In the genomic region with DNA sequence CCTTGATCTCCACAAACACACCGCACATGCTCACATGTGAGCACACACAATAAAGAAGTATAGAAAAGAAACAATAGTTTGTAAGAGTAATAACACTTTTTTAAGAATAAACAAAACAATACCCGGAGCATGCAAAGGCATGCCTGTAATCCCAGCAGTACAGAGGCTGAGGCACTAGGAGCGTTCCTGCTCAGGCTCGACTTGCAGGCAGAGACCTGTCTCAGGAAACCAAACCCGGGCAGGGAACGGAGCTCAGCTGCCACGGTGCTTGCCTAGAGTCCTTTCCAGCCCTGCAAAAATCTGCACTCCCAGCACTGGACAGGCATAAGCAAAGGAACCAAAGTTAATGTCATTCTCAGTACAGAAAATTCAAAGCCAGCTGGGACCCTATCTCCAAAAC, we compare ENCODE assay signal across 24 mouse cellular contexts. TPM values are rescaled to one million over a fixed set of nuclear protein-coding genes. Genes with fewer than 3 reads are reported as not detected.
DNase-seq lines count a peak whose midpoint lies in the region; ATAC-seq and TF ChIP-seq lines count a peak whose summit lies in the region.
"Had no signal": no experiment of that assay in that cellular context is flagged by ENCODE, and none has a peak within 500 bp of the region (broad histone marks: within the 10 kb centered on the region; RNA-seq: fewer than 3 reads in every experiment).

No protein-coding gene starts in this region.

- TF ChIP-seq CTCF in stomach, postnatal 0 days (IDR thresholded peaks at IDR 0.05; ENCODE audit: low read depth), result no peak

- H3K9ac ChIP-seq in stomach, embryonic 16.5 days (ENCODE audit: low read length), result no peak overlapping the region
- no peak overlapping the region for H3K9ac ChIP-seq in stomach, postnatal 0 days (ENCODE audit: low read length)
- H3K9ac ChIP-seq in ES-E14 (ENCODE audit: insufficient read depth, low read depth, low read length, poor library complexity, severe bottlenecking), result peak overlapping the region; percentile 54; the same call in 1 of the 2 replicates
- no peak overlapping the region for H3K9ac ChIP-seq in embryonic facial prominence, embryonic 14.5 days (ENCODE audit: low read depth, low read length)
- no peak overlapping the region for H3K9ac ChIP-seq in hindbrain, embryonic 11.5 days (ENCODE audit: low read depth, low read length)
- H3K9ac ChIP-seq: forebrain, embryonic 13.5 days; forebrain, postnatal 0 days; heart, embryonic 13.5 days; hindbrain, embryonic 12.5 days had no signal

- in situ Hi-C loops in ES-E14 (cut with MboI; ENCODE audit: low sequenced_read_pairs in 2 of 2, unreplicated experiment in 2 of 2), result no loop called here

- no peak for DNase-seq in stomach, postnatal 0 days (ENCODE audit: low spot score)
- no peak for DNase-seq in ES-E14 (ENCODE audit: low read depth, low spot score)
- peak; percentile 78 for DNase-seq in embryonic facial prominence, embryonic 14.5 days (ENCODE audit: low spot score)
- DNase-seq in urinary bladder, postnatal 14 days (ENCODE audit: low spot score), result peak; percentile 73
- no peak for DNase-seq in left cerebral cortex, adult 8-10 months (ENCODE audit: low spot score in 2 of 2)
- DNase-seq in hindbrain, embryonic 11.5 days (ENCODE audit: low spot score), result no peak
- DNase-seq in heart, embryonic 10.5 days (ENCODE audit: low spot score), result no peak
- DNase-seq: adrenal gland, postnatal 14 days; cerebellum, adult 18-20 months; cerebellum, adult 9-11 months; cerebellum, postnatal 36 days; forebrain, postnatal 0 days; gastrocnemius, postnatal 36 days; heart, adult 2 months; heart, postnatal 36 days had no signal

- no peaks in the 10 kb centered on the region for H3K4me1 ChIP-seq in stomach, embryonic 16.5 days (ENCODE audit: control insufficient read depth, insufficient read depth, low read length)
- no peaks in the 10 kb centered on the region for H3K4me1 ChIP-seq in stomach, postnatal 0 days (replicated peaks; ENCODE audit: control insufficient read depth, insufficient read depth)
- peaks cover 2% of the 10 kb centered on the region in 2 experiments; a peak in 3 of 4 replicates for H3K4me1 ChIP-seq in ES-E14 (ENCODE audit: control insufficient read depth in 2 of 2, insufficient read depth in 2 of 2, low read length in 2 of 2, poor library complexity in 1 of 2)
- H3K4me1 ChIP-seq in embryonic facial prominence, embryonic 14.5 days (ENCODE audit: control insufficient read depth, insufficient read depth, low read length), result peaks cover 6% of the 10 kb centered on the region
- no peaks in the 10 kb centered on the region for H3K4me1 ChIP-seq in hindbrain, embryonic 11.5 days (replicated peaks; ENCODE audit: control insufficient read depth, insufficient read depth, low read length)
- H3K4me1 ChIP-seq in heart, embryonic 10.5 days, result 0 out of 2 replicates have a peak, but pooled peaks cover 5% of the 10 kb centered on the region
- H3K4me1 ChIP-seq: hindbrain, embryonic 12.5 days had no signal

- no peak for TF ChIP-seq EP300 in stomach, postnatal 0 days (optimal IDR thresholded peaks at IDR 0.05)

- no peaks in the 10 kb centered on the region for H3K9me3 ChIP-seq in stomach, embryonic 16.5 days (replicated peaks; ENCODE audit: control insufficient read depth, low read length)
- H3K9me3 ChIP-seq in stomach, postnatal 0 days (ENCODE audit: control insufficient read depth, low read length), result no peaks in the 10 kb centered on the region
- no peaks in the 10 kb centered on the region for H3K9me3 ChIP-seq in ES-E14 (ENCODE audit: control insufficient read depth, insufficient read depth, low read depth, low read length)
- no peaks in the 10 kb centered on the region for H3K9me3 ChIP-seq in embryonic facial prominence, embryonic 14.5 days (ENCODE audit: control insufficient read depth, low read length)
- H3K9me3 ChIP-seq in hindbrain, embryonic 11.5 days (ENCODE audit: control insufficient read depth, low read length), result no peaks in the 10 kb centered on the region
- H3K9me3 ChIP-seq in heart, embryonic 10.5 days, result no peaks in the 10 kb centered on the region
- H3K9me3 ChIP-seq: forebrain, embryonic 13.5 days; G1E; heart, embryonic 13.5 days; hindbrain, embryonic 12.5 days had no signal

- WGBS in stomach, embryonic 16.5 days, result 57% methylated on average over 7 of the region's 7 CpGs
- 50% methylated on average over 7 of the region's 7 CpGs for WGBS in stomach, postnatal 0 days
- WGBS in embryonic facial prominence, embryonic 14.5 days, result 42% methylated on average over 7 of the region's 7 CpGs
- WGBS in hindbrain, embryonic 11.5 days, result 84% methylated on average over 7 of the region's 7 CpGs
- WGBS in heart, embryonic 10.5 days, result 71% methylated on average over 7 of the region's 7 CpGs

- no peaks in the 10 kb centered on the region for H3K27me3 ChIP-seq in stomach, embryonic 16.5 days (ENCODE audit: control insufficient read depth, insufficient read depth, low read length)
- no peaks in the 10 kb centered on the region for H3K27me3 ChIP-seq in stomach, postnatal 0 days (ENCODE audit: control insufficient read depth, insufficient read depth, low read length)
- no peaks in the 10 kb centered on the region for H3K27me3 ChIP-seq in embryonic facial prominence, embryonic 14.5 days (replicated peaks; ENCODE audit: control insufficient read depth, insufficient read depth, low read length)
- H3K27me3 ChIP-seq in hindbrain, embryonic 11.5 days (ENCODE audit: control insufficient read depth, insufficient read depth, low read length), result no peaks in the 10 kb centered on the region
- H3K27me3 ChIP-seq in heart, embryonic 10.5 days (ENCODE audit: insufficient read depth, poor library complexity, severe bottlenecking), result no peaks in the 10 kb centered on the region
- H3K27me3 ChIP-seq: CH12.LX; forebrain, embryonic 13.5 days; heart, embryonic 13.5 days; hindbrain, embryonic 12.5 days had no signal

- no peak for ATAC-seq in stomach, embryonic 16.5 days (ENCODE audit: insufficient read depth, low FRiP score)
- ATAC-seq in stomach, postnatal 0 days (ENCODE audit: low FRiP score, low TSS enrichment), result no peak
- peak; percentile 63; the same call in 1 of the 2 replicates for ATAC-seq in embryonic facial prominence, embryonic 14.5 days (ENCODE audit: low read depth)
- no peak for ATAC-seq in hindbrain, embryonic 11.5 days (ENCODE audit: low FRiP score)
- ATAC-seq: forebrain, embryonic 13.5 days; forebrain, postnatal 0 days; hindbrain, embryonic 16.5 days; inflammation-experienced regulatory T-cells, adult 6 months; intestine, postnatal 0 days had no signal

- no peaks in the 10 kb centered on the region for H3K36me3 ChIP-seq in stomach, embryonic 16.5 days (ENCODE audit: control insufficient read depth, insufficient read depth, low read length)
- H3K36me3 ChIP-seq in stomach, postnatal 0 days (ENCODE audit: control insufficient read depth, insufficient read depth, low read length), result no peaks in the 10 kb centered on the region
- H3K36me3 ChIP-seq in ES-E14 (ENCODE audit: control insufficient read depth, insufficient read depth, low read length, poor library complexity, severe bottlenecking), result no peaks in the 10 kb centered on the region
- H3K36me3 ChIP-seq in embryonic facial prominence, embryonic 14.5 days (ENCODE audit: control insufficient read depth, insufficient read depth, low read length), result no peaks in the 10 kb centered on the region
- H3K36me3 ChIP-seq in hindbrain, embryonic 11.5 days (ENCODE audit: control insufficient read depth, insufficient read depth, low read length), result no peaks in the 10 kb centered on the region
- no peaks in the 10 kb centered on the region for H3K36me3 ChIP-seq in heart, embryonic 10.5 days
- H3K36me3 ChIP-seq: G1E; heart, embryonic 13.5 days; hindbrain, embryonic 12.5 days had no signal

- H3K4me3 ChIP-seq in stomach, embryonic 16.5 days (replicated peaks; ENCODE audit: low read length), result no peak overlapping the region
- no peak overlapping the region for H3K4me3 ChIP-seq in stomach, postnatal 0 days (ENCODE audit: low read depth, low read length)
- H3K4me3 ChIP-seq in ES-E14 (ENCODE audit: insufficient read depth in 1 of 2, low read depth in 1 of 2, low read length in 2 of 2, poor library complexity in 1 of 2, severe bottlenecking in 1 of 2), result no peak overlapping the region
- H3K4me3 ChIP-seq in embryonic facial prominence, embryonic 14.5 days (ENCODE audit: low read depth, low read length), result no peak overlapping the region
- no peak overlapping the region for H3K4me3 ChIP-seq in hindbrain, embryonic 11.5 days (ENCODE audit: low read depth, low read length)
- no peak overlapping the region for H3K4me3 ChIP-seq in heart, embryonic 10.5 days
- H3K4me3 ChIP-seq: forebrain, embryonic 13.5 days; heart, adult 2 months; heart, embryonic 13.5 days; hindbrain, embryonic 12.5 days had no signal

- no peak overlapping the region for H3K4me2 ChIP-seq in stomach, embryonic 16.5 days (ENCODE audit: low read depth, low read length)
- H3K4me2 ChIP-seq in stomach, postnatal 0 days (replicated peaks; ENCODE audit: low read depth), result no peak overlapping the region
- no peak overlapping the region for H3K4me2 ChIP-seq in embryonic facial prominence, embryonic 14.5 days (ENCODE audit: low read depth, low read length)
- no peak overlapping the region for H3K4me2 ChIP-seq in hindbrain, embryonic 11.5 days (replicated peaks; ENCODE audit: low read depth, low read length)
- H3K4me2 ChIP-seq: forebrain, embryonic 13.5 days; heart, embryonic 13.5 days; hindbrain, embryonic 12.5 days had no signal

- H3K27ac ChIP-seq in stomach, embryonic 16.5 days (ENCODE audit: low read length), result peak overlapping the region; percentile 41; the same call in 1 of the 2 replicates
- H3K27ac ChIP-seq in stomach, postnatal 0 days (replicated peaks), result no peak overlapping the region
- H3K27ac ChIP-seq in ES-E14 (ENCODE audit: insufficient read depth, low read depth, low read length, poor library complexity, severe bottlenecking), result no peak overlapping the region
- no peak overlapping the region for H3K27ac ChIP-seq in embryonic facial prominence, embryonic 14.5 days (replicated peaks; ENCODE audit: low read depth, low read length)
- H3K27ac ChIP-seq in hindbrain, embryonic 11.5 days (ENCODE audit: low read depth, low read length), result no peak overlapping the region
- no peak overlapping the region for H3K27ac ChIP-seq in heart, embryonic 10.5 days
- H3K27ac ChIP-seq: forebrain, embryonic 13.5 days; heart, adult 2 months; heart, embryonic 13.5 days; hindbrain, embryonic 12.5 days had no signal

TF ChIP-seq in ES-E14, 5 proteins besides CTCF, POLR2A, EP300 and RAD21 (continues in another document):
- no peak for TF ChIP-seq MAFK (IDR thresholded peaks at IDR 0.05; ENCODE audit: insufficient read depth, low read depth, low read length)
- TF ChIP-seq HCFC1 (IDR thresholded peaks at IDR 0.05; ENCODE audit: borderline replicate concordance, insufficient read depth, low read length), result no peak

RNA-seq across cellular contexts. Expression of a gene that starts 32.1 kb away (rescaled TPM):
- polyA plus RNA-seq in stomach, embryonic 16.5 days (2015; fragmentation: Nextera tagmentation; extraction: Ambion mirVana), result 33.9 and 36.2 TPM in 2 replicates
- polyA plus RNA-seq in stomach, postnatal 0 days (2015; fragmentation: Nextera tagmentation; extraction: Ambion mirVana), result 27.1 and 27.4 TPM in 2 replicates
- 23.3 and 27.4 TPM in 2 replicates for total RNA-seq in ES-E14 (2012; rRNA removed)
- polyA plus RNA-seq in embryonic facial prominence, embryonic 14.5 days (2014; fragmentation: Nextera tagmentation; extraction: Ambion mirVana), result 51.2 and 57.3 TPM in 2 replicates
- 100 to 1,000 TPM; 175 to 211 (median 194) TPM for total RNA-seq in left cerebral cortex, adult 8-10 months (2022)
- polyA plus RNA-seq in hindbrain, embryonic 11.5 days (2014; fragmentation: Nextera tagmentation; extraction: Ambion mirVana), result 60.0 and 69.0 TPM in 2 replicates
- polyA plus RNA-seq in heart, embryonic 10.5 days (2016; fragmentation: Nextera tagmentation; extraction: Ambion mirVana), result 42.8 and 44.9 TPM in 2 replicates

Comparison
In these comparisons a context has a peak if more than half of its experiments do, and no peak if none do; other contexts are left out.
1. DNase-seq: peak in embryonic facial prominence, embryonic 14.5 days (single experiment) and urinary bladder, postnatal 14 days (single experiment); none in stomach, postnatal 0 days (single experiment), ES-E14 (single experiment), left cerebral cortex, adult 8-10 months (0 of 2), hindbrain, embryonic 11.5 days (single experiment) and heart, embryonic 10.5 days (single experiment).